Mouse (Mus musculus) midbrain, embryonic 14.5 days (tissue): ENCODE measurements around the gene Pde4d. TPM values are rescaled to one million over a fixed set of nuclear protein-coding genes. Genes with fewer than 3 reads are reported as not detected.
A peak's percentile ranks its signal among the peaks of the same experiment; 100 is the strongest.

Experiments used
- ATAC-seq: fragments of 200-750 bp; cut with Nextera tagmentation; 2 replicates; pipeline ENCODE4 v1.8.0; 2017; ENCODE audit warnings: moderate number of reproducible peaks, moderate library complexity; ENCODE audit not compliant: low FRiP score, low TSS enrichment
- DNase-seq: peaks from one replicate; pipeline ENCODE4 v3.0.0-alpha.2; 2015
- H3K27ac ChIP-seq: fragments of 300-500 bp; sonication (generic); replicated peaks from 2 replicates; pipeline ENCODE4 v1.5.1; 2014; ENCODE audit warnings: mild to moderate bottlenecking, low read depth, low read length, moderate library complexity
- H3K27me3 ChIP-seq: fragments of 300-500 bp; sonication (generic); 2 replicates; pipeline ENCODE4 v1.6.1; 2014; ENCODE audit warnings: low read length, control low read depth, mixed read lengths; ENCODE audit not compliant: control insufficient read depth, insufficient read depth
- H3K36me3 ChIP-seq: fragments of 300-500 bp; sonication (generic); 2 replicates; pipeline ENCODE4 v1.6.1; 2014; ENCODE audit warnings: low read length, control low read depth; ENCODE audit not compliant: control insufficient read depth, insufficient read depth
- H3K4me1 ChIP-seq: fragments of 300-500 bp; sonication (generic); 2 replicates; pipeline ENCODE4 v1.6.1; 2014; ENCODE audit warnings: mild to moderate bottlenecking, antibody characterized with exemption, low read length, control low read depth; ENCODE audit not compliant: control insufficient read depth, insufficient read depth
- H3K4me2 ChIP-seq: fragments of 300-500 bp; sonication (generic); 2 replicates; pipeline ENCODE4 v1.6.1; 2014; ENCODE audit warnings: mild to moderate bottlenecking, low read length, moderate library complexity
- H3K4me3 ChIP-seq: fragments of 300-500 bp; sonication (generic); replicated peaks from 2 replicates; pipeline ENCODE4 v1.5.1; 2014; ENCODE audit warnings: low read depth, low read length
- H3K9ac ChIP-seq: fragments of 300-500 bp; sonication (generic); replicated peaks from 2 replicates; pipeline ENCODE4 v1.6.1; 2014; ENCODE audit warnings: mild to moderate bottlenecking, low read length, moderate library complexity
- H3K9me3 ChIP-seq: fragments of 300-500 bp; sonication (generic); 2 replicates; pipeline ENCODE4 v1.6.1; 2016; ENCODE audit warnings: low read length, control low read depth, mixed read lengths; ENCODE audit not compliant: control insufficient read depth
- WGBS: fragments of 180-500 bp; shearing (Covaris S2); extraction: QIAGEN DNeasy Blood & Tissue Kit; methylation state at CpG from one replicate; pipeline ENCODE4 v1.1.7; 2014; 5-methylcytosine and 5-hydroxymethylcytosine counted together
- polyA plus RNA-seq: library from polyadenylated mRNA; unstranded; fragments of >200 nt; fragmentation: Nextera tagmentation; extraction: Ambion mirVana; gene quantifications from 2 replicates; pipeline ENCODE4 v1.2.1, GENCODE M21; 2014

Gene Pde4d
- polyA plus RNA-seq, 1 experiment from 2014 or later: 27.1 TPM

GRCm38 (mm10) chr13:109615213-109615784 is 1165.6 kb downstream of the Pde4d start:
- H3K27ac ChIP-seq: no peak overlapping the region
- no peak overlapping the region for H3K4me2 ChIP-seq
- 68% methylated on average over 8 of the region's 8 CpGs for WGBS
- no peaks in the 10 kb centered on the region for H3K36me3 ChIP-seq
- DNase-seq: no peak
- H3K4me1 ChIP-seq: 0 out of 2 replicates have a peak, but pooled peaks cover 2% of the 10 kb centered on the region
- H3K4me3 ChIP-seq: no peak overlapping the region
- no peak overlapping the region for H3K9ac ChIP-seq
- ATAC-seq: no peak
- H3K27me3 ChIP-seq: no peaks in the 10 kb centered on the region
- no peaks in the 10 kb centered on the region for H3K9me3 ChIP-seq

GRCm38 (mm10) chr13:109615785-109616281 is 1166.1 kb downstream of the Pde4d start:
- H3K9me3 ChIP-seq: no peaks in the 10 kb centered on the region
- no peak overlapping the region for H3K9ac ChIP-seq
- no peak for ATAC-seq
- peak; percentile 81 for DNase-seq
- no peak overlapping the region for H3K4me3 ChIP-seq
- H3K4me2 ChIP-seq: no peak overlapping the region
- no peak overlapping the region for H3K27ac ChIP-seq
- WGBS: 14% methylated on average over 7 of the region's 7 CpGs
- H3K27me3 ChIP-seq: no peaks in the 10 kb centered on the region
- 0 out of 2 replicates have a peak, but pooled peaks cover 2% of the 10 kb centered on the region for H3K4me1 ChIP-seq
- H3K36me3 ChIP-seq: no peaks in the 10 kb centered on the region

GRCm38 (mm10) chr13:109619158-109619657 is 1169.5 kb downstream of the Pde4d start:
- Histone ChIP-seq H3K27me3 (no peaks in the 10 kb centered on the region), H3K4me2 (no peak overlapping the region), H3K9me3 (no peaks in the 10 kb centered on the region), H3K4me3 (no peak overlapping the region), H3K9ac (no peak overlapping the region), H3K27ac (no peak overlapping the region), H3K4me1 (no peaks in the 10 kb centered on the region), H3K36me3 (no peaks in the 10 kb centered on the region)
- WGBS: 90% methylated on average over 2 of the region's 2 CpGs
- DNase-seq (no peak), ATAC-seq (no peak)

GRCm38 (mm10) chr13:109622207-109622606 is 1172.5 kb downstream of the Pde4d start:
- no peak overlapping the region for H3K4me2 ChIP-seq
- DNase-seq (no peak), ATAC-seq (no peak)
- no peak overlapping the region for H3K9ac ChIP-seq
- no peaks in the 10 kb centered on the region for H3K4me1 ChIP-seq
- H3K36me3 ChIP-seq: no peaks in the 10 kb centered on the region
- H3K9me3 ChIP-seq: no peaks in the 10 kb centered on the region
- H3K27ac ChIP-seq: no peak overlapping the region
- 74% methylated on average over 5 of the region's 5 CpGs for WGBS
- no peaks in the 10 kb centered on the region for H3K27me3 ChIP-seq
- no peak overlapping the region for H3K4me3 ChIP-seq

DNA sequence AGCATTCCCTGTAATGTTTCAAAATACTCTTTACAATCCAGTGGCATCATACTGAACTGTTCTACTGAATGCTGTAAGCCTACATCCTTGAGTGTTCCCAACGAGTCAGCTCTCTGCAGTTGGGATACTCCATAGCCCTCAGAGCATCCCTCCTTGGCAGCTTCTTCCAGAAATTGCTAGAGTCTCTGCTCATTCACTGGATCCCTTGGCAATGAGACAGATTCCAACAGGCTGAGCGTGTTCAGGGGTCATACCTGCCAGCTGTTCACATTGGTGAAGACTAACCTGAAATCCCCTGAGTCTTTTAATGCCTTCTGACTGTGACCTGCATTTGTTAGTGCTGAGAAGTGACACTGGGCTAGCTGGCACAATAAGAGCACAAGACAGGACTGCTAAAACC is 1173.5 kb downstream of the Pde4d start:
- WGBS: 80% methylated on average over 2 of the region's 2 CpGs

DNA sequence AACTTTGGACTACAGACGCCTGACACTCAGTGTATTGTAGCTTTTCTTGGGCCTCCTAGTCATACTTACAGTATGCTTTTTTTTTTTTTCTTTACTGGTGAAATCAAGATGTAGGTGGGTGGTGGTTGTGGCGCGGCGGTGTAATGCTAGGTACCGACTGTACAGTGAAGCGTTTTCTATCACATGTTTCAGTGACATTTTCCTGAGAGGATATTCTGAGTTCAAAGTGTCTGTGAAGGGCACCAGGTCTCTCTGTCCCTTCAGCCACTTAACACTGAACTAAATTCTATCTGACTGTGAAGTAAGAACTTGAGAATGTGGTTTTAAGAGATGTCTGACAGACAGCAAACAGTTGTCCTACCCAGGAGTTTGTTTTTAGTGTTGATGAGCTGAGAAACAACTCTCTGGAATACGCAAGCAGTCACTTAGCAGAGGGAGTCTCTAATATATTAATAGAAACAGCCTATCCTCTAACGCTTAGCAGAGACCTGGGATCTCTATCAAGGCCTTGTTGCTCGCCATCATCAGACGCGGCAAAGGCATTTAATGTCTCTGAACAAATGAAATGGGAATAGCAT is 1175.1 kb downstream of the Pde4d start:
- WGBS: 94% methylated on average over 11 of the region's 11 CpGs
- Histone ChIP-seq H3K9me3 (no peaks in the 10 kb centered on the region), H3K27me3 (no peaks in the 10 kb centered on the region), H3K9ac (no peak overlapping the region), H3K4me3 (no peak overlapping the region), H3K27ac (no peak overlapping the region), H3K36me3 (no peaks in the 10 kb centered on the region), H3K4me2 (no peak overlapping the region), H3K4me1 (no peaks in the 10 kb centered on the region)
- DNase-seq (no peak), ATAC-seq (no peak)

More for the DNA sequence above, 1173.5 kb downstream of the Pde4d start:
- Histone ChIP-seq H3K9me3 (no peaks in the 10 kb centered on the region), H3K4me3 (no peak overlapping the region), H3K27ac (no peak overlapping the region), H3K9ac (no peak overlapping the region), H3K36me3 (no peaks in the 10 kb centered on the region), H3K4me2 (no peak overlapping the region), H3K4me1 (no peaks in the 10 kb centered on the region), H3K27me3 (no peaks in the 10 kb centered on the region)
- DNase-seq: no peak
- ATAC-seq: no peak

DNA sequence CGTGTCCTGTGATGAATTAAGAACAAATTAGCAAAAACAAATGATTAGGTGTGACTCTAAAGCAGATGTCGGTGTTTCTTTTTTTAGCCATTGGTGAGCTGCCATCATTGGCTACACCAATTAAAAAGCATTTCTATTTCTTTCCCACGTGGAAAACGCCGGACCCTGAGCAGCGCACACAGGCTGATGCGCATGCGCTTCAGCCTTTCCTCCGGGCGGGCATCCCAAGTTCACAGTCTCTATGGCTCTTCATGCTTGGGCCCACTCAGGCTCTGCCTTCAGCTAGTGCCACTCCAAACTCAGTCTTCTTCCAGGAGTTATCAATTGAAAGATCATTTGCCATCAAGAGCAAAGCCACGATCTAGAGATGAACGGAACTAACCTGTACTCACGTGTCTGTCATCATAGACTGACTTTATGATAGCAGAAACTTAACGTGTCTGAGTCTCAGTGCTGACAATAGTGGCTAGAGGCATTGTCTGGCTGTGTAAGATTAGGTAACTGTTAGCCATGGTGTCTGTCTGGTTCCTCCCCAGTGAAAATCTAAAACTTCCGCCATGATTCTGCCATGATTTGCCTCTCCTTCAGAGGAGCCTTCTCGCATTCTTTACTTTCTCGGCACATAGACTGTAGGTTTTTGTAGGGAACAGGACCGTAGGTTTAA is 1175.8 kb downstream of the Pde4d start:
- WGBS: 91% methylated on average over 18 of the region's 18 CpGs
- H3K4me1 ChIP-seq: no peaks in the 10 kb centered on the region
- no peak overlapping the region for H3K4me2 ChIP-seq
- no peak for DNase-seq
- H3K4me3 ChIP-seq: no peak overlapping the region
- H3K36me3 ChIP-seq: no peaks in the 10 kb centered on the region
- H3K9ac ChIP-seq: no peak overlapping the region
- H3K27me3 ChIP-seq: no peaks in the 10 kb centered on the region
- ATAC-seq: no peak
- no peak overlapping the region for H3K27ac ChIP-seq
- H3K9me3 ChIP-seq: no peaks in the 10 kb centered on the region

DNA sequence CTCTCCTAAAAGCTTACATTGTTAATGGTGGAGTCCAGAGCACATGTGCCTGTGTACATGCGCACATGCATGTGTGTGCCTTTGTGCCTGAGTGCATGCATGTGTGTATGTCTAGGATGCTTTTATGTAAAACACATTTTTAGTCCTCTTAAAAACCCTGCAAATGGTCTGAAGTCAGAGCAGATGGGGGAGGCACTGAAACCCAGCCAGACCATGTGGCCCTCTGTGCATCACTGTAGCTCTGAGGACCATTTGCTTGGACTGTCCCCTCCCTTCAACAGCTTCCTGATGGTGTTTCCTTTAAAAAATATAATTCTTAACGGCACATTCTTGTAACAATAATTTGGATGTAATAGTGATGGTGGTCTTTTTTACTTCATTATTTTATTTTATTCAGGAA is 1177.5 kb downstream of the Pde4d start:
- Histone ChIP-seq H3K27me3 (no peaks in the 10 kb centered on the region), H3K27ac (no peak overlapping the region), H3K9me3 (no peaks in the 10 kb centered on the region), H3K4me3 (no peak overlapping the region), H3K4me2 (no peak overlapping the region), H3K4me1 (peaks cover 1% of the 10 kb centered on the region), H3K36me3 (no peaks in the 10 kb centered on the region), H3K9ac (no peak overlapping the region)
- ATAC-seq (no peak), DNase-seq (no peak)
- 96% methylated on average over 2 of the region's 2 CpGs for WGBS
